Mouse (Mus musculus) thymus, adult 2 months (tissue): ENCODE results near the gene Emilin2.

Source experiments
- CTCF ChIP-seq: fragments of 200-500 bp; IDR thresholded peaks from 2 replicates; pipeline ENCODE4 v1.5.1; 2012; ENCODE audit warnings: mild to moderate bottlenecking, control low read depth, low read length, moderate library complexity, borderline replicate concordance; ENCODE audit not compliant: control insufficient read depth, poor library complexity, insufficient read depth; ENCODE audit errors: extremely low read depth
- POLR2A ChIP-seq: fragments of 200-500 bp; IDR thresholded peaks from 2 replicates; pipeline ENCODE4 v1.6.1; 2012; ENCODE audit warnings: mild to moderate bottlenecking, low read length, control low read depth, moderate library complexity; ENCODE audit not compliant: control insufficient read depth, poor library complexity, insufficient read depth; ENCODE audit errors: extremely low read depth

DNA sequence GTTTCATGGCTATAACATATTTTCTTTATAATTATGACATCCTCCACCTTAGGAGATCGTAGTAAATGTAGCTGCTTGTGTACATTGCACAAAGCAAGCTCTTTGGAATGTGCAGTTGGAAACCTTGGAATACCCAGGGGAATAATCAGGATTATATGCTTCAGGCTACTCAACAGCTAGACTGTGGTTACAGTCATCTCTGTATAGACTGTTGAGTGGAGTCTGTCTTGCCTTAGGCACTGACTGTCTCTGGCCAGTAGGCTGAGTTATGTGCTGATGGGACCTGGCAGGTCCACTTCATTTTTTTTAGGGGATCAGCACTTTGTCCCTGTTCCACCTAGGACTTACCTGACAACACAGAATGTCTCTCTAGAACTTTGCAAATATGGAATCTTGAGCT is 98.1 kb downstream of the Emilin2 start:
- TF ChIP-seq CTCF (no peak), POLR2A (no peak)
